Mouse (Mus musculus): ENCODE measurements around the gene Pid1. TPM values are rescaled to one million over a fixed set of nuclear protein-coding genes. Genes with fewer than 3 reads are reported as not detected.

Gene Pid1
- polyA plus RNA-seq, 1 experiment from 2014 or later, result 5.0 TPM

- H3K27me3 ChIP-seq (ENCODE audit: control insufficient read depth, insufficient read depth, low read length), result no peaks in the 10 kb centered on the region
- WGBS (ENCODE audit: insufficient replicate concordance), result 71% methylated on average over 2 of the region's 2 CpGs
- H3K4me1 ChIP-seq (ENCODE audit: control insufficient read depth, insufficient read depth, low read length), result no peaks in the 10 kb centered on the region
Measured at GRCm38 (mm10) chr1:84271712-84272200, 92.2 kb downstream of the Pid1 start.

DNA sequence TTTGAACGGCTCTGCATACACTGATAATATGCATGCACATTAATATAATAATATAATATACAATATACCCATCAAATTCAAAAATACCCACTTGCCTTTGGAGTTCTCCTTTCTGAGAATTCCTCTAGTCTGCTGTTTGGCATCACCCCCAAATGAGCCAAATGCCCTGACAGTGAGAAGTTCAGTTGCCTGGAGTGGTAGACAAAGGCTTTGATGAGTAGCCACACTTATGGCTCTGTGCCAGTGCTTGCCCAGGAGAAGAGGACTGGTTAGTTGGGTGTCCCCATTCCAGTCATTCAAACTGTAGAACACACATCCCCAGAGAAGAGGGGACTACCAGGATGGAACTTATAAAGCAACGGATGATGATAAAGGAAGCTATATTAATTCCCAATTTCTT, 106.3 kb downstream of the Pid1 start:
- Histone ChIP-seq H3K36me3 (ENCODE audit: control insufficient read depth, insufficient read depth, low read length) (no peaks in the 10 kb centered on the region), H3K4me2 (no peak overlapping the region), H3K4me1 (ENCODE audit: control insufficient read depth, insufficient read depth, low read length) (no peaks in the 10 kb centered on the region), H3K9me3 (replicated peaks; ENCODE audit: control insufficient read depth, low read length) (no peaks in the 10 kb centered on the region), H3K27me3 (ENCODE audit: control insufficient read depth, insufficient read depth, low read length) (no peaks in the 10 kb centered on the region), H3K27ac (ENCODE audit: low read depth, low read length) (no peak overlapping the region), H3K4me3 (ENCODE audit: low read depth, low read length) (no peak overlapping the region), H3K9ac (ENCODE audit: low read depth, low read length) (no peak overlapping the region)
- WGBS (ENCODE audit: insufficient replicate concordance), result 81% methylated on average over 2 of the region's 2 CpGs
- no peak for ATAC-seq (replicated peaks; ENCODE audit: insufficient number of reproducible peaks, low FRiP score, low TSS enrichment)

More at GRCm38 (mm10) chr1:84271712-84272200, 92.2 kb downstream of the Pid1 start:
- H3K9ac ChIP-seq (ENCODE audit: low read depth, low read length), result no peak overlapping the region
- H3K9me3 ChIP-seq (replicated peaks; ENCODE audit: control insufficient read depth, low read length), result no peaks in the 10 kb centered on the region
- H3K4me2 ChIP-seq, result no peak overlapping the region
- H3K27ac ChIP-seq (ENCODE audit: low read depth, low read length), result no peak overlapping the region
- no peak overlapping the region for H3K4me3 ChIP-seq (ENCODE audit: low read depth, low read length)
- ATAC-seq (replicated peaks; ENCODE audit: insufficient number of reproducible peaks, low FRiP score, low TSS enrichment), result no peak
- H3K36me3 ChIP-seq (ENCODE audit: control insufficient read depth, insufficient read depth, low read length), result no peaks in the 10 kb centered on the region

DNA sequence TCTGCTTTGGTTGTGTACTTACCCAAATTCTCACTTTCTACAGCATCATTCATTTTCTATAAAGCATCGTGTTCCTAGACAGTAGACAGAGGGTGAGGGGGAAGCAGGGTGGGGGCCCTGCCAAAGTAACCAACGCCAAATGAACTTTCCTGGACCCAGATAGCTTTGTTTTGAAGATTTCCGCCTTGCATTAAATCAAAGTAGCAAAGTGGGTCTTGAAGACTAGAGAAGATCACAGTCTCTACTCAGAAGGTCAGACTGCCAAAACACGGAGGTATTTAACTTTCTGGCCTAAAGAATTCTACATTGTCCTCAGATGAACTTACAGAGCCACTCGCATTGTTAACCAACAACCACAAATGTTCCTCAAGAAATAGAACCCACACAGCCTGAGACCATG, 109.6 kb downstream of the Pid1 start:
- Histone ChIP-seq H3K4me1 (ENCODE audit: control insufficient read depth, insufficient read depth, low read length) (no peaks in the 10 kb centered on the region), H3K27ac (ENCODE audit: low read depth, low read length) (no peak overlapping the region), H3K36me3 (ENCODE audit: control insufficient read depth, insufficient read depth, low read length) (no peaks in the 10 kb centered on the region), H3K4me3 (ENCODE audit: low read depth, low read length) (no peak overlapping the region), H3K9me3 (replicated peaks; ENCODE audit: control insufficient read depth, low read length) (no peaks in the 10 kb centered on the region), H3K9ac (ENCODE audit: low read depth, low read length) (no peak overlapping the region), H3K4me2 (no peak overlapping the region), H3K27me3 (ENCODE audit: control insufficient read depth, insufficient read depth, low read length) (no peaks in the 10 kb centered on the region)
- ATAC-seq (replicated peaks; ENCODE audit: insufficient number of reproducible peaks, low FRiP score, low TSS enrichment), result no peak
- 75% methylated on average over 5 of the region's 5 CpGs for whole genome bisulfite sequencing (ENCODE audit: insufficient replicate concordance)

- Histone ChIP-seq H3K9ac (ENCODE audit: low read depth, low read length) (no peak overlapping the region), H3K4me2 (no peak overlapping the region), H3K4me1 (ENCODE audit: control insufficient read depth, insufficient read depth, low read length) (no peaks in the 10 kb centered on the region), H3K9me3 (replicated peaks; ENCODE audit: control insufficient read depth, low read length) (no peaks in the 10 kb centered on the region), H3K4me3 (ENCODE audit: low read depth, low read length) (no peak overlapping the region), H3K36me3 (ENCODE audit: control insufficient read depth, insufficient read depth, low read length) (no peaks in the 10 kb centered on the region), H3K27ac (ENCODE audit: low read depth, low read length) (no peak overlapping the region), H3K27me3 (ENCODE audit: control insufficient read depth, insufficient read depth, low read length) (no peaks in the 10 kb centered on the region)
- no peak for ATAC-seq (replicated peaks; ENCODE audit: insufficient number of reproducible peaks, low FRiP score, low TSS enrichment)
- whole genome bisulfite sequencing (ENCODE audit: insufficient replicate concordance), result 64% methylated on average over 3 of the region's 3 CpGs
Measured at GRCm38 (mm10) chr1:84253838-84254237, 110.1 kb downstream of the Pid1 start.

DNA sequence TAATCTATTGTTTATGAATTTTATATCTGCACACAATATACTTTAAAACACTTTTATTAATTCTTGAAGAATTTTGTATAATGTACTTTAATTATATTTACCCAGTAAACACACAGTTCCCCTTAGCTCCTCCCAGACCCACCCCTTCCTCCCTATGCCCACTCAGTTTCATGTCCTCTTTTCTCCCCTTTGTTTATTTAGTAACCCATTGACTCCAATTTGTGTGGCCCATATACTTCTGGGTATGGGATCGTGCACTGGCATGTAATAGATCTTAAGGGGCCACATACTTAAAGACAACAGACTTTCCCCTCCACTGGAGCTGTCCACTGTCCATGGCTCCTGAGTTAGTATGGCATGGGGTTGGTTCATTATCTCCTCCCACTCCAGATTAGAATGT, 112.8 kb downstream of the Pid1 start:
- no peak for ATAC-seq (replicated peaks; ENCODE audit: insufficient number of reproducible peaks, low FRiP score, low TSS enrichment)
- H3K36me3 ChIP-seq (ENCODE audit: control insufficient read depth, insufficient read depth, low read length), result no peaks in the 10 kb centered on the region
- H3K4me2 ChIP-seq, result no peak overlapping the region
- no peaks in the 10 kb centered on the region for H3K27me3 ChIP-seq (ENCODE audit: control insufficient read depth, insufficient read depth, low read length)
- no peak overlapping the region for H3K9ac ChIP-seq (ENCODE audit: low read depth, low read length)
- H3K9me3 ChIP-seq (replicated peaks; ENCODE audit: control insufficient read depth, low read length), result no peaks in the 10 kb centered on the region
- no peak overlapping the region for H3K4me3 ChIP-seq (ENCODE audit: low read depth, low read length)
- no peaks in the 10 kb centered on the region for H3K4me1 ChIP-seq (ENCODE audit: control insufficient read depth, insufficient read depth, low read length)
- H3K27ac ChIP-seq (ENCODE audit: low read depth, low read length), result no peak overlapping the region
- WGBS (ENCODE audit: insufficient replicate concordance), result 60% methylated on average over 1 of the region's 1 CpGs

GRCm38 (mm10) chr1:84250770-84251169, 113.2 kb downstream of the Pid1 start:
- Histone ChIP-seq H3K36me3 (ENCODE audit: control insufficient read depth, insufficient read depth, low read length) (no peaks in the 10 kb centered on the region), H3K9me3 (replicated peaks; ENCODE audit: control insufficient read depth, low read length) (no peaks in the 10 kb centered on the region), H3K27me3 (ENCODE audit: control insufficient read depth, insufficient read depth, low read length) (no peaks in the 10 kb centered on the region), H3K27ac (ENCODE audit: low read depth, low read length) (no peak overlapping the region), H3K9ac (ENCODE audit: low read depth, low read length) (no peak overlapping the region), H3K4me3 (ENCODE audit: low read depth, low read length) (no peak overlapping the region), H3K4me2 (no peak overlapping the region), H3K4me1 (ENCODE audit: control insufficient read depth, insufficient read depth, low read length) (no peaks in the 10 kb centered on the region)
- no peak for ATAC-seq (replicated peaks; ENCODE audit: insufficient number of reproducible peaks, low FRiP score, low TSS enrichment)
- 82% methylated on average over 1 of the region's 1 CpGs for WGBS (ENCODE audit: insufficient replicate concordance)

DNA sequence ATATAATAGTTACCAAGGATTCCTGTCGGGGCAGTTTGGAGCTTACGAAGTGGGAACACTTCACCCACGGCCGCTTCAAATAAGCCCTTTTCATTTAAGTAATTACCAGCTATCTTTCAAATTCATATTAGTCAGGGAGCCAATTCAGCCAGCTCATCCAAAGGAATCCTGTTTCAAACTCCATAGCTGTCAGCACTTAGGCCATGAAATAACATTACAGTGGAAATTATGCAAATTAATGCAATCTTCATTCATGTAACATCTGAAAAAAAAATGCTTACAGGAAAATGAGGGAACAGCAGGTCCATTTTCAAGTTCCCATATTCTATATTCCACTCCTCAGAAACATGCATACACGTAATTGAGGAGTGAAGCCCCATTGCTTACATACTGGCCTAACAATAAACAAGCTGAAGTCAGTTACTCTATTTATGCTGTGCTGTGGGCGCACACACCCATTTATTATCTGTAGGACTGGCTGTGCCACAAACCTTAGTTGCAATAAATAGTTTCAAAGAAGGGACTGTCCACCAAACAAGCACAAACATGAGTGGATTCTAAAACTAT, 114.1 kb downstream of the Pid1 start:
- Histone ChIP-seq H3K27ac (ENCODE audit: low read depth, low read length) (no peak overlapping the region), H3K27me3 (ENCODE audit: control insufficient read depth, insufficient read depth, low read length) (no peaks in the 10 kb centered on the region), H3K36me3 (ENCODE audit: control insufficient read depth, insufficient read depth, low read length) (no peaks in the 10 kb centered on the region), H3K9ac (ENCODE audit: low read depth, low read length) (no peak overlapping the region), H3K9me3 (replicated peaks; ENCODE audit: control insufficient read depth, low read length) (no peaks in the 10 kb centered on the region), H3K4me1 (ENCODE audit: control insufficient read depth, insufficient read depth, low read length) (no peaks in the 10 kb centered on the region), H3K4me3 (ENCODE audit: low read depth, low read length) (no peak overlapping the region), H3K4me2 (no peak overlapping the region)
- 81% methylated on average over 6 of the region's 6 CpGs for WGBS (ENCODE audit: insufficient replicate concordance)
- ATAC-seq (replicated peaks; ENCODE audit: insufficient number of reproducible peaks, low FRiP score, low TSS enrichment), result no peak

DNA sequence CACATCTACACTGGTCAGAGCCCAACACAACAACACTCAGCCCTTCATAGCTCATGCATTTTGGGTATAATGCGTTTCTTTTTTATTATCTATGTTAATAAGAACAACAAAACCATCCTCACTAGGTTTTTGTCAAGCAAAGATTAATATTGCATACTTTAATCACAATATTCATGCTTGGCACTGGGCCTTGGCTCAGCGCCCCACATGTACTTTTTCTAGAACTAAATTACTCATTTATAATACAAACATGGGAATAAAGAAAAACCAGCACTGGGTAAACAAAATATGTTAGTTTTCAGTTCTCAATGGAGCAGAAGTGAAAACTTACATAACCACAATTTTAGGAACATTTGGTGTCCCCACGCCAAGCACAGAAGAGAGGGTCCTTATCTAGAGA, 116.9 kb downstream of the Pid1 start:
- ATAC-seq (replicated peaks; ENCODE audit: insufficient number of reproducible peaks, low FRiP score, low TSS enrichment), result no peak
- no peak overlapping the region for H3K4me3 ChIP-seq (ENCODE audit: low read depth, low read length)
- WGBS (ENCODE audit: insufficient replicate concordance), result 75% methylated on average over 3 of the region's 3 CpGs

DNA sequence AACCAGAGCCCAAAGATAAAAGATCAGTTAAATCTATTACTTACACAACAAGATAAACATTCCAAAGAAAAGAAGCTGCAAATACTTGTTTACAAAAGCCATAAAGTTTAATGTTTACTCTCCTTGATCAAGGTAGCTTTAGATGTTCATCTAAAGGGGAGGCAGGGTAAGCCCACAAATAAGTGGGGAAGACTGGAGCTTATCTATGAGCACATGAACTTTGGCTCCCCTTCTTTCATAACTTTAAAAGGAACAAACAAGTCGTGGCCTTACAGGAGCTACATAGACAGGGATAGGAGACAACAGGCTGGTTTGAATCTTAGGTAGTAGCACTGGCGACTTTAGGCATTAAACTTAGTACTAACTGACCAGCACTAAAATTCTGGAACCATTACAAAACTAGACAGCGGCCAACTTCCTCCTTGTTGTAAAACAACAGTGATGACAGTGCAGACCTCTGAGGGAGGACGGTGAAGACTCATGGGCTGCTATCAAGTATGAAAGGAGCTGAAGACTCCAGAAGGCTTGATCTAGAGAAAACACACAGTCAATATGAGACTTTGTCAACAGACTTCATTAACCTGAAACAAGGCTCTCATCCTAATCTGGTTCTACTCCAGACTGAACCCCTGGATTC, 122.7 kb downstream of the Pid1 start:
- no peaks in the 10 kb centered on the region for H3K9me3 ChIP-seq (replicated peaks; ENCODE audit: control insufficient read depth, low read length)
- 67% methylated on average over 4 of the region's 4 CpGs for WGBS (ENCODE audit: insufficient replicate concordance)
- no peak overlapping the region for H3K27ac ChIP-seq (ENCODE audit: low read depth, low read length)
- no peaks in the 10 kb centered on the region for H3K36me3 ChIP-seq (ENCODE audit: control insufficient read depth, insufficient read depth, low read length)
- H3K27me3 ChIP-seq (ENCODE audit: control insufficient read depth, insufficient read depth, low read length), result no peaks in the 10 kb centered on the region
- no peak for ATAC-seq (replicated peaks; ENCODE audit: insufficient number of reproducible peaks, low FRiP score, low TSS enrichment)
- H3K4me2 ChIP-seq, result no peak overlapping the region
- no peak overlapping the region for H3K9ac ChIP-seq (ENCODE audit: low read depth, low read length)
- H3K4me1 ChIP-seq (ENCODE audit: control insufficient read depth, insufficient read depth, low read length), result no peaks in the 10 kb centered on the region
- no peak overlapping the region for H3K4me3 ChIP-seq (ENCODE audit: low read depth, low read length)

More for the DNA sequence above, 116.9 kb downstream of the Pid1 start:
- Histone ChIP-seq H3K9ac (ENCODE audit: low read depth, low read length) (no peak overlapping the region), H3K4me1 (ENCODE audit: control insufficient read depth, insufficient read depth, low read length) (no peaks in the 10 kb centered on the region), H3K27me3 (ENCODE audit: control insufficient read depth, insufficient read depth, low read length) (no peaks in the 10 kb centered on the region), H3K36me3 (ENCODE audit: control insufficient read depth, insufficient read depth, low read length) (no peaks in the 10 kb centered on the region), H3K27ac (ENCODE audit: low read depth, low read length) (no peak overlapping the region), H3K4me2 (no peak overlapping the region), H3K9me3 (replicated peaks; ENCODE audit: control insufficient read depth, low read length) (no peaks in the 10 kb centered on the region)

Data from heart, embryonic 11.5 days (tissue).